Mouse (Mus musculus) bone marrow macrophage, adult 2 months (primary cell): ENCODE measurements around the gene Eftud2.

Source experiments
- CTCF ChIP-seq: IDR thresholded peaks from 2 replicates; pipeline ENCODE4 v1.5.1; 2012; ENCODE audit warnings: low read depth, mild to moderate bottlenecking, low read length, moderate library complexity
- POLR2A ChIP-seq: IDR thresholded peaks from 2 replicates; pipeline ENCODE4 v1.6.1; 2012; ENCODE audit warnings: mild to moderate bottlenecking, low read depth, low read length, borderline replicate concordance

DNA sequence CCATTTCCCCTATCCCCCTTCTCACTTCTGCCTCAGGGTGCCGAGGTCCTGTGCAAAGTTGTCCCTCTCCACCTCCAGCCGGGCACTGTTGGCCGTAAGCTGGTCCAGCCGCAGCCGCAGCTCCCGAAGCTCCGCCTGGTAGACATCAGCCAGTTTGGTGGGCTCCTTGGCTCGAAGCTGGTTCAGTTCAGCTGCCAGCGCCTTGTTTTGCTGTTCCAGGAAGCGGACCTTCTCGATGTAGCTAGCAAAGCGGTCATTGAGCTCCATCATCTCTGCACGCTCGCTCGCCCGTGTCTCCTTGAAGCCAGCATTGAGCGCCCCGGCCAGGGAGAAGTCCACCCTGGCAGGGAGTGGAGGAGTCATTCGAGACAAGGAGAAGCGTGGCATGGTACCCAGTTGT, 15.9 kb upstream of the Eftud2 start:
- TF ChIP-seq POLR2A (no peak), CTCF (no peak)
